Mouse (Mus musculus): ENCODE data around the gene Mapk12.

Mapk12 gene

DNA sequence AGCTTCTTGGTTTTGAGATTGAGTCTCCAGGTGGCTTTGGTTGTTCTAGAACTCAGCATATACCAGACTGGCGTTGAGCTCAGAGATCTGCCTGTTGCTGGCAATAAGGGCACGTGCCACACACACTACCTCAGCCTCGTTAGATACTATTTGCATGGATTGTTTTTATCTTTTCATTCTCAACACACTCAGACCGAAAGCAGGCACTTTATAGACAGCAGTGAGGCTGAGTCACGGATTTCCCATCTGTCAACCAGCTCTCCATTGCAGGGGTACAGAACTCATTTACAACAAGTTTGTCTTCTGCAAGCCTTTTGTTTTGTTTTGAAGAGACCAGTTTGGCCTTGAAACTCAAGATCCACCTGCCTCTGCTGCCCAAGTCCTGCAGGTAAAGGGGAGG, 43.1 kb downstream of the Mapk12 start:
- peak in 1 of 2 experiments; percentile 35 for DNase-seq (ENCODE audit: low spot score in 2 of 2)

DNA sequence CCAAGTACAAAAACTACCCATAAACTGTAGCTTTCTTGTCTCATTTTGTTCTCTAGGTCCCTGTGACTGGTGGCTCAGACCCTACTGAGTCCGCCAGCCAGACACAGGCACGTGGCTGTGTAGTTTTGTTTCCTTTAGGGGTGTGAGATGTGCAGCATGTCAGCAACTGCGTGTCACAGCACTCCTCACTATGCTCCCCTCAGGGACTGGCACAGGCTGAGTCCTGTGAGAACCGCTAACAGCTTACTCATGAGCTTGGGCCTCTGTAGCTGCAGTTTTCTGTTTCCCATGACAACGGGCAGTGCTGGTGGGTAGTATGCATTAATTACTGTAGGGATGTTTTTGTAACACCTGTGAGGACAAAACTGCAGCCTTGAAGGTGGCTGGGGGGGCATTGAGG, 48.3 kb downstream of the Mapk12 start:
- no peak for DNase-seq (ENCODE audit: low spot score in 2 of 2)

DNA sequence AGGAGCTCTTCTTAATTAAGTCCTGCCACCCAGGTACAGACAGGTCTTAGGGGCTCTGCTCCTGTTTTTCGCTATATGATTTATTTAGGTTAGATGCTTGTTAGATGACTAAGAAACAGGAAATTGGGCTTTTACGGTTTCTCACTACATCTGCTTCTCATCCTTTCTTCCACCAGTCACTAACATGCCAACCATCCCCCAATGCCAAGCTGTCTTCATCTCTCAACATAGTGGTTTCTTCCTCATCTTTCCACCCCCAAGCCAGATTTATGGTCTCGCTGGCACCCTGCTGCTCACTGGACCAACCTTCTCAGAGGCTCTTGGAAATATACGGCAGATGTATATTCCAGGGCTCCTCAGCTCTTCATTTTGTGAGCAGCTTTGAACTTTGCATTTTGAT, 49.8 kb downstream of the Mapk12 start:
- DNase-seq (ENCODE audit: low spot score in 2 of 2) = no peak

DNA sequence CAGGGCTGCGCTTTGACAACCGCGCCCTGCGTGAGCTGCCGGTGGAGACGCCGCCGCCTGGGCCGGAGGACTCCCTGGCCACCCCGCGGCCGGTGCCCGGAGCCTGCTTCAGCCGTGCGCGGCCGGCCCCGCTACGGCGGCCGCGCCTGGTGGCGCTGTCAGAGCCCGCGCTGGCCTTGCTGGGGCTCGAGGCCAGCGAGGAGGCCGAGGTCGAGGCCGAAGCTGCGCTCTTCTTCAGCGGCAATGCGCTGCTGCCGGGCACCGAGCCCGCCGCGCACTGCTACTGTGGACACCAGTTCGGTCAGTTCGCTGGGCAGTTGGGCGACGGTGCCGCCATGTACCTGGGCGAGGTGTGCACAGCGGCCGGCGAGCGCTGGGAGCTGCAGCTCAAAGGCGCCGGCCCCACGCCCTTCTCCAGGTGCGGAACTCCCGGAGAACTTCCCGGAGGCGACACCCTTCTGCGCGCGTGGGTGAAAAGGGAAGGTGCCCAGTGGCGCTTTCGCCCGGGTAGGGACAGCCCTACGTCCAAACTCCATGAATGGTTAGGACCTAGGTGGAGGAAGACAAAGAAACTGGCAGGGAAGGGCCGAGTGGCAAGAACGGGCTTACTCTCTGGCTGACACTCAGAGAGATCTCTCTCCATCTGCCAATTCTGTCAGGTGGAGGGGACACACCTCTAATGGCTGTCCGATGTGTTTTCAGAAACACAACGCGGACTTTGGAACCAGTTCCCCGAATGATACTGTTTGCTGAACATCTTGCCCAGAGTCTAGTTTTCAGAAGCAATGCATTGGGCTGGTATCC, 51.1 kb downstream of the Mapk12 start:
- DNase-seq (ENCODE audit: low spot score in 2 of 2) = no peak

DNA sequence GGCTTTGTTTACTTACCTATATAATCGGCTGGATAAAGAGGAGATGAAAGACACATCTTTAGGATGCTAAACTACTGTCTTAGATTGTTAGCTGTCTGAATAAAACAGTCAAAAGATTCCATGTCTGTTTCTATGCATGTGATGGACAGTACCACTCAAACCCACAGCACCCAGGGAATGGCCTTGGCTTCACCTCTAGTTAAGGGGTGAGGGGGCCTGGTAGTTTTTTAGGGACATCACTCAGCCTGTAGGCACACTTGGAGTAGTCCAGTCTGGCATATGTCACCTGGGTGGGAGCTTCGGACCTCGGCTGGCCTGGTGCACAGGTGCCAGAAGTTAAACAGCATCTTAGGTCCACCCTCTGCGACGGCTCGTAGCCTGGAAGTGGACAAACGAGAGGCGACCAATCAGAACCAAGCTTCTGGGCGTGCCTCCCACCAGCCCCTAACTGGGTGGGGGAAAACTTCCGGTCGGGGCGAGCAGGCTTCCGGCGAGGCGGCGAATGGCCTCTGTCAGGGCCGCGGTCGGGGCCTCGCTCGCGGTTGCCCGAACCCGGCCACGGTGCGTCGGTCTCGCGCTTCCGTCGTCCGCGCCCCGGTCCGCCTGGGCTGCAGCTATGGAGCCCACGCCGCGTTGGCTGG, 51.8 kb downstream of the Mapk12 start, which contains the start of gene Selenoo:
Gene Selenoo, plus strand, starts transcription at position 478 of the 641 bp plus-strand sequence.
- DNase-seq (ENCODE audit: low spot score in 2 of 2) = peak; percentile 95

DNA sequence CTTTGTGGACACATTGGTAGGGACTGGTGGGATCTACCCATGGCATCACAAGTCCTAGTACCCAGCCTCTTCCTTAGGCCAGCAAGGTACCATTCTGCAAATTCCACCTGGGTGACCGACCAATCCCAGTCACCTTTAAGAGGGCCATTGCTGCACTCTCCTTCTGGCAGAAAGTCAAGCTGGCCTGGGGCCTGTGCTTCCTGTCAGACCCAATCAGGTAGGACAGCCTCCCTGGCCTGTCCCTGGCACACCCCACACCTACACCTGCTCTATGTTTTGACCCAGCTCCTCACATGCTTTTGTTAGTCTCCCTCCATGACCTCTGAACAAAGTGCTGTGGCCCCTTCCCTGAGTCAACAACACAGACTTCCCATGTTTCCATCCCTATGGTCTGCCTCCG, 55.7 kb downstream of the Mapk12 start:
- no peak for DNase-seq (ENCODE audit: low spot score in 2 of 2)

DNA sequence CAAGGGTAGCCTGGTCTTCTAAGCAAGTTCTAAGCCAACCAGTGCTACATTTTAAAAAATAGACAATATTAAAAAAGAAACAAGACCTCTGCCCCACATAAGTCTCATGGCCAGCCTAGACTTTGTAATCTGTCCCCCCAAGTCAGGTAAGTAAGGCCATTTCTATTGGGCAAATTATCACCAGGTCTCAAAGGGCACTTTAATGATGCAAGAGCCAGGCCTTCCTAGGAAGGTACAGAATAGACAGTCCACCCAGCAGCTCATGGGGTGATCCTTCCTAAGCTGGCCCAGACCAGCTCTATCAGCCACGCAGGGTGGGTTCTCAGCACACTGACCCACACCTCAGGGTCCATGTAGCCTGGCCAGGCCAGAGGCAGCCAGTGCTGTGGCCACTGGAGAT, 56.6 kb downstream of the Mapk12 start:
- DNase-seq (ENCODE audit: low spot score in 2 of 2) = no peak

All from right cerebral cortex, postnatal 10 days (tissue).